Mouse (Mus musculus): ENCODE measurements around the gene Rwdd4a.

Rwdd4a gene

GRCm38 (mm10) chr8:47588616-47589015 is 55.2 kb downstream of the Rwdd4a start:
- DNase-seq (ENCODE audit: low read depth, low spot score) = no peak

- DNase-seq (ENCODE audit: low read depth, low spot score) = no peak
These were observed 56.9 kb downstream of the Rwdd4a start for GRCm38 (mm10) chr8:47590400-47590799.

- DNase-seq (ENCODE audit: low read depth, low spot score) = no peak
These were observed 67.2 kb downstream of the Rwdd4a start for GRCm38 (mm10) chr8:47600664-47601063.

Measured in retina, adult 2 months (tissue).